Mouse (Mus musculus) induced T-regulatory cell, adult 2 months (primary cell): ENCODE data around the gene Vmn1r148.
"Not testable (repeated sequence)": the region's sequence is repeated elsewhere in the genome, so short reads cannot be mapped to it uniquely, and the experiment has no call there.

Experiments
- DNase-seq: peaks from one replicate; pipeline ENCODE4 v3.0.0-alpha.2; 2012; ENCODE audit warnings: low read depth

Gene Vmn1r148

GRCm38 (mm10) chr7:22413283-22413682 lies at the start of gene Vmn1r148:
TSS of gene Vmn1r148 (plus strand) at chr7:22413583.
- DNase-seq: not testable (repeated sequence)

- DNase-seq: not testable (repeated sequence)
Observed at GRCm38 (mm10) chr7:22370939-22371338, 42.4 kb upstream of the Vmn1r148 start, which contains the start of gene Gm8660. TSS of gene Gm8660 (minus strand) at chr7:22371039.

- DNase-seq: not testable (repeated sequence)
Observed at GRCm38 (mm10) chr7:22438129-22438528, 24.7 kb downstream of the Vmn1r148 start, which contains the start of gene Vmn1r149. TSS of gene Vmn1r149 (minus strand) at chr7:22438229.

- DNase-seq: not testable (repeated sequence)
Observed at GRCm38 (mm10) chr7:22463975-22464374, 50.6 kb downstream of the Vmn1r148 start, which contains the start of gene Gm10665. TSS of gene Gm10665 (minus strand) at chr7:22464075.
